Mouse (Mus musculus) ovary, adult 18-20 months (tissue): ENCODE results near the gene Elane.

Experiments
- DNase-seq: peaks from one replicate; pipeline ENCODE4 v3.0.0; 2022; ENCODE audit warnings: low spot score, mixed read lengths

Elane gene

GRCm38 (mm10) chr10:79886054-79886453 lies at the start of gene Elane:
Gene Elane (plus strand): TSS chr10:79886247.
- DNase-seq: no peak

DNA sequence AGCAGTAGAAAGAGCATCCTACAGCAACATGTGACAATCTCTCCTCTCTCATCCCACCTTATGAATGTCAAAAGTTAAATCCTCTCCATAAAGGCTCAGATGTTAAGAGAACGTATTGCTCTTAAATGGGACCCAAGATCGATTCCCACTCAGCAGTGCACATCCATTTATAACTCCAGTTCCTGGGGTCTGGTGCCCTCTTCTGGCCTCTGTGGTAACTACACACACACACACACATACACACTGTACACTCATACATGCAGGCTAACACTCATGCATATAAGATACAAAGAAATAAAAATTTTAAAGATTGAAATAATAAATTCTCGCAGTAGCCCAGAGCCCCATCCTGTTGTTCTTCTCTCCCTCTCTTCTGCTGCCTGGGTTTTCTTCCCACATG lies 49.1 kb upstream of the Elane start:
- DNase-seq: no peak

GRCm38 (mm10) chr10:79838151-79838550 lies 47.9 kb upstream of the Elane start:
- DNase-seq: no peak

DNA sequence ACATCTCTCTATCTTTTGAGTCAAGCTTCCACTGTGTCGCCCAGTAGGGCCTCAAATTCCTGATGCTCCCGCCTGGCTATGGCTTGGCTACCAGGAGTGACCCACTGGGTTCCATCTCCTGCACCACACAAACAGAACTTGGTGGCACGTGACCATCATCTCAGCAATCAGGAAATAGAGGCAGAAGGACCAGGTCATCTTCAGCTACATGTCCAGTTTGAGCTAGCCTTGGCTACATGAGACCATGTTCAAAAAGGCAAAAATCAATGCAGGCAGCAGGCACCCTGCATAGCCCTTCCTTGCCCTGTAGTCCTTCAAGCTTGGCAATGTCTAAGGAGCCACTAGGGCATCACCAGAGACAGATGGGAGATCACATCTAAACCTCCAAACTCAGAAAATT lies 46.0 kb upstream of the Elane start:
- DNase-seq: no peak

DNA sequence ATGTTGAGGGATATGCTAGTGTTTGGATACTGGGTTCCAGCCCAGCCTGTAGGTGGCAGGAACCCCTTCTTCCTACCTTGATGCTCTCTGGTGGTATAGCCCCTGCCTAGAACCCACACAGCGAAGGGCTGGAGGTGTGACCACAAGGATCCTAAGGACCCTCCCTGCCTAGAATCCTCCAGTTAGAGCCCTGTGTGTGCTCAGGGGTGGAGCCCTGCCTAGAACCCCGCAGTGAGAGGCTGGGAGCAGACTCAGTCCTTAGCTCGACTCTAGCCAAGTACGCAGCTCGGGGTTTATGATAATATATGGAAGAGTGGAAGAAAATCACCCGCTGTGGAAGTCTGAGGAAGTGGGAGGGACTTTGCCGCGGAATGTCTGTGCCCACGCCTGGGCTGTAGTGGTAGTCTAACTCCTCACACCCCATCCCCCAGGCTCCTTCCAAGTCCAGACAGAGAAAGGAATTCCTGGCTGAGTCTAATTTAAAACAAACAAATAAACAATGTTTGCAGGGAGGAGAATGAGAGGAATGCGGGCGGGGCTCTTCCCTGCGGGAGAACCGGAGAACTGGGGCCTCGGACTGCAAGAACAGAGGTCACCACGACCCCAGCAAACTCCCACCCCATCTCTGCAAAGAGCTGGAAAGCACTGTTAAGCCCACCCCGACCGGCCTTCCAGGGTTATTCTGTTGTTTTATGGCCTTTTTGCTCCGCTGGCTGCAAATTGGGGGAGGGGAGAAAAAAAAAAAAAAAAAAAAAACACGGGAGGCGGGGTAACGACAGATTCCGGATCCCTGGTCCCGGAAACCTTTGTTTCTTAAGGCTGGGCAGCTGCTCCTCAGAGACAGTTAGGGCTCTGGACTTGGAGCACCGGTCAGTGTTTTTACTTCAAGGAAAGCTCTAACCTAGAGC lies 45.1 kb upstream of the Elane start:
- peak; percentile 67 for DNase-seq

DNA sequence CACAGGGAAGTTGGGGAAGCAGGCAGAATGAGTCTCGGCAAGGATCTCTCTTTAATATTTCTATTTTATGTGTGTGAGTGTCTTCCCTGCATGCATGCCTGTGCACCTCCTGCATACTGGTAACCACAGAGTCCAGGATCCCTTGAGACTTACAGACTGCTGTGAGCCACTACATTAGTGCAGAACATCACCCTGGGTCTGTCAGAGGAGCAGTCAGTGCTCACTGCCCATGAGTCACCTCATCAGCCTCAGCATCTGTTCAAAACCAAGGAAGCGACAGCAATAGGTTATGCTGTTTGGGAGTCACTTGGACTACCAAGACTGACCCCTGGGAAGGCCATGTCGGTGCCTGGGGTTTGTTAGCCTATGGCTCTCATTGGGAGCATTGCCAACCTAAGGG lies 43.7 kb upstream of the Elane start:
- no peak for DNase-seq

- DNase-seq: no peak
Measured at GRCm38 (mm10) chr10:79843476-79843875, 42.6 kb upstream of the Elane start.

- no peak for DNase-seq
Measured at GRCm38 (mm10) chr10:79846553-79846952, 39.5 kb upstream of the Elane start.

DNA sequence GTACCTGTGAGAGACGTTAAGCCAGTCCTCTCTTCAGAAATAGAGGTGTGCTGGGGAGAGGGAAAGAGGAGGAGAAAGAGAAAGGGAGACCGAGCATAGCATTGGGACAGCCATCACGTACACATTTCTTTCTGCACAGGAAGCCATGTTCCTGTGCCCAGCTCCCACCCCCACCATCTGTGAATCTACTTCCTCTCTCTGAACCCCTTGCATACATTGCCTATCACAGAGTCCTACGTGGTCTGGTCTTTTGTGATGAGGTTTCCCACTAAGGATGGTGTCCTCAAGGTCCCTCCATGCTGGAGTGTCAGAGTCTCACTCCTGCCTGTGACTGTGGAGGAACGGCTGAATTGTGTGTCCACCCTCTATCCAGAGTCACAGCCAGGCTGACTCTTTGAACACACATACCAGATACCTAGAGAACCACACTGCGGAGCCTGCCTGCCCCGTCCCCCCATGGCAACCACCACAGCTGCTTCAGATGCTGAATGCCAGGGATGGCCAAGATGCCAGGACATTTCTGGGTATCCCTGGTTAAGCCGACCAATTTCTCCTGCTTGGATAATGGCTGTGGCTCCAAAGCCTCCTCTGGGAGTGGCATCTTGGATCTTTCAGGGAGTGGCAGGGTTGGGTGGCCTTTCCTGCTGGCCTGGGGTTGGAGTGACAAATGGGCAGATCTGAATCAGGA lies 36.0 kb upstream of the Elane start:
- no peak for DNase-seq

GRCm38 (mm10) chr10:79851653-79852052 lies 34.4 kb upstream of the Elane start:
- DNase-seq: no peak

- no peak for DNase-seq
Measured at GRCm38 (mm10) chr10:79852107-79852789, 33.8 kb upstream of the Elane start.

GRCm38 (mm10) chr10:79852827-79853226 lies 33.2 kb upstream of the Elane start:
- no peak for DNase-seq

DNA sequence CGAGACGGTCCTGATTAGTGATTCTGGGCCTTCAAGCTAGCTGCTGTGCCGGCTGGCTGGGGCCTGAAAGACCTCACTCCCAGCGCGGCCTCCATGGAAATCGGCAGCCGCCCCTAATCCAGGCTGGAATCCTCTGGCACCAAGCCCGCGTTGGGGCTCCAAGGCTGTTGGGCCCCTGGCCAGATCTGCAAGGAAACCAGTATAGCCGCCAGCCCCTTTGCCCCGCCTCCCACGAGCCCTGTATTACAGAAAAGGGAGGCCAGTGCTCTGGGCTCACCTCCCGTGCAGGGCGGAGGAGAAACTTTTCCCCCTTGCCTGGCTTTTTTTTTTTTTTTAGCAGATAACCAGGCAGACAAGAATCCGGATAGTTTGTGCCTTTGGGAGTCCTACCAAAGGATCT lies 32.7 kb upstream of the Elane start:
- peak; percentile 96 for DNase-seq

GRCm38 (mm10) chr10:79853860-79854795 lies 31.9 kb upstream of the Elane start, which contains the start of gene Ptbp1:
Gene Ptbp1 (plus strand): TSS chr10:79854427.
- peak; percentile 99 for DNase-seq

DNA sequence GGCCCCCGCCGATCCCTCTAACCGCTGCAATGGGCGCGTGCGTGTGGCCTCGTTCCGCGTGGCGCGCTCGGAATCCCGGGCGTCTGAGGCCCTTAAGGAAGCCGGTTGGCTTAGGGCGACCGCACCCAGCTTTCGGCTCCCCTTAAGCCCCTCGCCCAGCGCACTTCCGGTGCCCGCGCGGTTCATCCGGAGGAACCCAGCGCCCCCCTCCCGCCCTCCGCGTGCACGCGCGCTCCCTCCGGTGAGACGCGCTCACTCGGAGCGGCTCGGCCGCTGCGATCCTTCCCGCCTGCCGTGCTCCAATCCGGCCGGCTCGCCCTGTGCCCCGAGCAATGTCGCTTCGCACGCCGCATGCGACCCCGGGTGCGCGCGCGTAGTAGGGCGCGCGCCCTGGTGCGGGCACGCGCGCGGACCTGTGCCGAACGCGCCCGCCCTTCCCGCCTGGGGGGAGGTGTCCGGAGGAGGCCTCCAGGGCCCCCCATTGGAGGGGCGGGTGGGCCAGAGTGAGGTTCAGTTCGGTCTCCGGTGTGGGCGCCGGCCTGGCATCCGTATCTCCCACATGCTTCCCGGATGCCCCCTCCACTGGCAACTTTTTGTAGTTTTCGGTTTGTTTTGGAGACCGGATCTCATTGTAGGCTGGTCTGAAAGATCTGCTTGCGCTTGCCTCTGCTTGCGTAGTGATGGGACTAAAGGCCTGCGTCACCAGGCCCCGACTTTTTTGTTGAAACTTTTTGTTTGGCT lies 31.1 kb upstream of the Elane start:
- no peak for DNase-seq

GRCm38 (mm10) chr10:79855558-79856184 lies 30.4 kb upstream of the Elane start:
- DNase-seq: no peak

GRCm38 (mm10) chr10:79856280-79856679 lies 29.8 kb upstream of the Elane start:
- no peak for DNase-seq

GRCm38 (mm10) chr10:79856704-79857451 lies 29.2 kb upstream of the Elane start:
- DNase-seq: no peak

DNA sequence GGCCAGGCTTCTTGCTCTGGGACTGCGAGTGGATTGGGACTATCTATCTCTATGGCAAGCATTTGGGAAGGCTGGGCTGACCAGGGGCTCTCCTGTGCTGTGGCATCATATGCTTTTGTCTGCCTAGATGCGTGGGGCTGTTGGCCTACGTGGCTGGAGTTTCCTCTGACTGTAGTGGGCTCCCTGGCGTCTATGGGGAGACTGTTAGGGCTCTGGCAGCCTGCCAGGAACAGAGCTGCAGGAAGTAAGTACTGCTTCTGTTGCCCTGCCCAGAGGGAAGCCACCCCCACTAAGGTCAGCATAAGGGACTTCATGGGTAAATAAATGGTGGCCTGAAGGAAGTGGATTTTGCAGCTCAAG lies 28.6 kb upstream of the Elane start:
- DNase-seq: no peak

DNA sequence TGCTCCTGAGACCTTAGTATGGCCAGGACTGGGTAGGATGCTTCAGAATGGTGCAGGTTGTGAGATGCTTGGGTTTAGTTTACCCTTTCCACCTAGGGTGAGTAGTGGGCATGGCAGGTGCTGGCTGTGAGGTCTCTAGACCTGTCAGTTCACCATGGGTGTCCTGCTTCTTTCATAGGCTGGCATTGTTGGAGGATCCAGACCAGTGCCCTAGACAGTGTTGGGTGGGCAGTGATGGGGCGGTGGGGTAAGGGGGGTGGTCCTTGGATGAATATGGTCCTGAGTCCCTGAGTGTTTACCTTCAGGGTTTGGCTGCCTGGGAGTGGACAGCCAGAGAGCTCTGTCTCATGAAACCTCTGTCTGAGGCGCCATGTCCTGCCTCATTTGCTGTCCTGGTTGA lies 28.2 kb upstream of the Elane start:
- DNase-seq: no peak
